Mouse (Mus musculus) midbrain, embryonic 12.5 days (tissue): Measurements from ENCODE around the gene Esyt2. TPM values are rescaled to one million over a fixed set of nuclear protein-coding genes. Genes with fewer than 3 reads are reported as not detected.
A peak's percentile ranks its signal among the peaks of the same experiment; 100 is the strongest.
"Not testable (repeated sequence)": the region's sequence is repeated elsewhere in the genome, so short reads cannot be mapped to it uniquely, and the experiment has no call there.

Experiments used
- ATAC-seq: fragments of 200-750 bp; cut with Nextera tagmentation; 2 replicates; pipeline ENCODE4 v1.8.0; 2017; ENCODE audit warnings: low read depth, moderate TSS enrichment, moderate library complexity; ENCODE audit not compliant: low FRiP score
- H3K27ac ChIP-seq: fragments of 300-500 bp; sonication (generic); replicated peaks from 2 replicates; pipeline ENCODE4 v1.5.1; 2016; ENCODE audit warnings: mild to moderate bottlenecking
- H3K27me3 ChIP-seq: fragments of 300-500 bp; sonication (generic); 2 replicates; pipeline ENCODE4 v1.6.1; 2016; ENCODE audit warnings: mild to moderate bottlenecking
- H3K36me3 ChIP-seq: fragments of 300-500 bp; sonication (generic); 2 replicates; pipeline ENCODE4 v1.6.1; 2016
- H3K4me1 ChIP-seq: fragments of 300-500 bp; sonication (generic); 2 replicates; pipeline ENCODE4 v1.6.1; 2016
- H3K4me2 ChIP-seq: fragments of 300-500 bp; sonication (generic); replicated peaks from 2 replicates; pipeline ENCODE4 v1.6.1; 2016; ENCODE audit warnings: mild to moderate bottlenecking, moderate library complexity
- H3K4me3 ChIP-seq: fragments of 300-500 bp; sonication (generic); 2 replicates; pipeline ENCODE4 v1.5.1; 2016; ENCODE audit warnings: mild to moderate bottlenecking
- H3K9ac ChIP-seq: fragments of 300-500 bp; sonication (generic); replicated peaks from 2 replicates; pipeline ENCODE4 v1.6.1; 2016; ENCODE audit warnings: mild to moderate bottlenecking, moderate library complexity
- H3K9me3 ChIP-seq: fragments of 300-500 bp; sonication (generic); 2 replicates; pipeline ENCODE4 v1.6.1; 2016; ENCODE audit warnings: mild to moderate bottlenecking
- WGBS: fragments of 180-500 bp; shearing (Covaris S2); methylation state at CpG from one replicate; pipeline ENCODE4 v1.1.7; 2016; 5-methylcytosine and 5-hydroxymethylcytosine counted together
- polyA plus RNA-seq: library from polyadenylated mRNA; unstranded; fragments of >200 nt; fragmentation: Nextera tagmentation; extraction: Ambion mirVana; gene quantifications from 2 replicates; pipeline ENCODE4 v1.2.1, GENCODE M21; 2016

Esyt2 gene
- polyA plus RNA-seq, 1 experiment from 2014 or later, result 17.9 TPM

- no peak for ATAC-seq
- no peak overlapping the region for H3K9ac ChIP-seq
- H3K27me3 ChIP-seq, result 0 out of 2 replicates have a peak, but pooled peaks cover 6% of the 10 kb centered on the region
- 86% methylated on average over 2 of the region's 2 CpGs for WGBS
- no peak overlapping the region for H3K4me2 ChIP-seq
- H3K4me3 ChIP-seq, result no peak overlapping the region
- H3K27ac ChIP-seq, result no peak overlapping the region
- no peaks in the 10 kb centered on the region for H3K36me3 ChIP-seq
- peaks cover 6% of the 10 kb centered on the region; the same call in 1 of the 2 replicates for H3K4me1 ChIP-seq
- H3K9me3 ChIP-seq, result no peaks in the 10 kb centered on the region
Measured at GRCm38 (mm10) chr12:116264756-116265155, 16.2 kb upstream of the Esyt2 start.

DNA sequence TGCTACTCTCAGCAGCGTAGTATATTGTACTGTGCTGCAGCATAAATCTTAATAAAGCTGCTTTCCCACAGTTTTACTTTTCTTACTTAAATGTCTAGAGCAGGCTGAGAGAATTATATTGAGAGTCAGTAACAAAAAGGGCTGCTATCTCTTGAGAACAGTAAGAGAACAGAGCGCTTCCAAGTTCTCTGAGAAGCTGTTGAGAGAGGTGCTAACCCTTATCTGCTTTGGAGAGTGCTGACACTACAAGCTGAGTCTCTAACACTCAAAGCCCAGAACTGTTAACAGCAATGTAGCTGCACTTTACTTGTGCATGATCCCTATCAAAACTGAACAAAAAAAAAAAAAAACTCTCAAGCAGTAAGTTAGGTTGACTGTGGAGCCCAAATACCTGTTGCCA lies 15.7 kb upstream of the Esyt2 start:
- Histone ChIP-seq H3K36me3 (no peaks in the 10 kb centered on the region), H3K27ac (no peak overlapping the region), H3K9ac (no peak overlapping the region), H3K4me2 (no peak overlapping the region), H3K4me1 (peaks cover 6% of the 10 kb centered on the region; the same call in 1 of the 2 replicates), H3K4me3 (no peak overlapping the region), H3K27me3 (0 out of 2 replicates have a peak, but pooled peaks cover 6% of the 10 kb centered on the region), H3K9me3 (no peaks in the 10 kb centered on the region)
- 84% methylated on average over 2 of the region's 2 CpGs for WGBS
- no peak for ATAC-seq

GRCm38 (mm10) chr12:116269450-116269849 lies 11.5 kb upstream of the Esyt2 start:
- H3K9ac ChIP-seq, result no peak overlapping the region
- 0 out of 2 replicates have a peak, but pooled peaks cover 6% of the 10 kb centered on the region for H3K27me3 ChIP-seq
- no peak for ATAC-seq
- H3K4me3 ChIP-seq, result no peak overlapping the region
- WGBS, result 79% methylated on average over 5 of the region's 5 CpGs
- no peak overlapping the region for H3K4me2 ChIP-seq
- no peak overlapping the region for H3K27ac ChIP-seq
- no peaks in the 10 kb centered on the region for H3K4me1 ChIP-seq
- no peaks in the 10 kb centered on the region for H3K9me3 ChIP-seq
- H3K36me3 ChIP-seq, result no peaks in the 10 kb centered on the region

DNA sequence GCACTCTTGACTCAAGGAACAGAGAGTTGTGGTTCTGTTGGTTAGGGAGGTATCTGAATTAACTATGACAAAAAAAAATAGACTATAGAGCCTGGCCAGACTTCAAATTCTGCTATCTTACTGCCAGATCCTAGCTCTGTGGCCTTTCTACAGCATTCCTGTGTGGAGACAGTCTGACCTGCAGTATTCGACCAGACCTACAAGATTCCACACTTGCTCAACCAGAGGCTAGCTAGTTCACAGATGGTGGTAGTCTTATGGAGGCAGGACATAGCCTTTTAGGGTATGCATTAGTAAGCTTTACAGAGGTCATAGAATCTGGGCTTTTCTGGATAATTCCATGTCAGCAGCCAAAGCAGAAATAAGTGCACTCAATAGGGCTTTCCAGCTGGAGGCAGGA lies 10.5 kb upstream of the Esyt2 start:
- no peak overlapping the region for H3K4me2 ChIP-seq
- H3K9me3 ChIP-seq, result no peaks in the 10 kb centered on the region
- no peaks in the 10 kb centered on the region for H3K4me1 ChIP-seq
- H3K9ac ChIP-seq, result no peak overlapping the region
- H3K27me3 ChIP-seq, result no peaks in the 10 kb centered on the region
- H3K4me3 ChIP-seq, result no peak overlapping the region
- no peak overlapping the region for H3K27ac ChIP-seq
- WGBS, result 81% methylated on average over 1 of the region's 1 CpGs
- H3K36me3 ChIP-seq, result no peaks in the 10 kb centered on the region
- ATAC-seq, result no peak

GRCm38 (mm10) chr12:116271071-116271470 lies 9.9 kb upstream of the Esyt2 start:
- H3K9ac ChIP-seq, result no peak overlapping the region
- no peak for ATAC-seq
- no peak overlapping the region for H3K27ac ChIP-seq
- H3K27me3 ChIP-seq, result no peaks in the 10 kb centered on the region
- WGBS, result 93% methylated on average over 2 of the region's 2 CpGs
- no peaks in the 10 kb centered on the region for H3K4me1 ChIP-seq
- no peaks in the 10 kb centered on the region for H3K9me3 ChIP-seq
- no peak overlapping the region for H3K4me3 ChIP-seq
- no peaks in the 10 kb centered on the region for H3K36me3 ChIP-seq
- no peak overlapping the region for H3K4me2 ChIP-seq

- Histone ChIP-seq H3K9me3 (no peaks in the 10 kb centered on the region), H3K9ac (no peak overlapping the region), H3K4me1 (no peaks in the 10 kb centered on the region), H3K36me3 (no peaks in the 10 kb centered on the region), H3K4me2 (no peak overlapping the region), H3K27ac (no peak overlapping the region), H3K4me3 (no peak overlapping the region), H3K27me3 (no peaks in the 10 kb centered on the region)
- WGBS, result 60% methylated on average over 1 of the region's 1 CpGs
- no peak for ATAC-seq
Measured at GRCm38 (mm10) chr12:116273733-116274132, 7.3 kb upstream of the Esyt2 start.

DNA sequence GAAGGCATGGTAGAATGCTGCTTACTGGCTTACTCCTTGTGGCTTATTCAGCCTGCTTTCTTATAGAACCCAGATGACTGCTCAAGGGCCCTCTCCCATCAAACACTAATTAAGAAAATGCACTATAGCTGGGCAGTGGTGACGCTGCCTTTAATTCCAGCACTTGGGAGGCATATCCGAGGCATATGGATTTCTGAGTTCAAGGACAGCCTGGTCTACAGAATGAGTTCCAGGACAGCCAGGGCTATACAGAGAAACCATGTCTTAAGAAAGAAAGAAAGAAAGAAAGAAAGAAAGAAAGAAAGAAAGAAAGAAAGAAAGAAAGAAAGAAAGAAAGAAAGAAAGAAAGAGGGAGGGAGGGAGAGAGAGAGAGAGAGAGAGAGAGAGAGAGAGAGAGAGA lies 5.9 kb upstream of the Esyt2 start, which contains the start of gene Gm11027:
Gm11027 (plus strand) TSS at position 301 of the 400 bp plus-strand sequence.
- H3K36me3 ChIP-seq, H3K27ac ChIP-seq, H3K4me2 ChIP-seq, H3K27me3 ChIP-seq, H3K4me1 ChIP-seq, H3K9ac ChIP-seq, H3K4me3 ChIP-seq, ATAC-seq, H3K9me3 ChIP-seq: not testable (repeated sequence)
- 81% methylated on average over 2 of the region's 2 CpGs for WGBS

GRCm38 (mm10) chr12:116275631-116276030 lies 5.4 kb upstream of the Esyt2 start:
- H3K9ac ChIP-seq, result no peak overlapping the region
- H3K36me3 ChIP-seq, result no peaks in the 10 kb centered on the region
- no peak overlapping the region for H3K27ac ChIP-seq
- no peaks in the 10 kb centered on the region for H3K27me3 ChIP-seq
- peaks cover 4% of the 10 kb centered on the region; the same call in 1 of the 2 replicates for H3K4me1 ChIP-seq
- no peak overlapping the region for H3K4me3 ChIP-seq
- H3K4me2 ChIP-seq, result no peak overlapping the region
- H3K9me3 ChIP-seq, result no peaks in the 10 kb centered on the region
- no peak for ATAC-seq
- WGBS, result 86% methylated on average over 4 of the region's 4 CpGs

DNA sequence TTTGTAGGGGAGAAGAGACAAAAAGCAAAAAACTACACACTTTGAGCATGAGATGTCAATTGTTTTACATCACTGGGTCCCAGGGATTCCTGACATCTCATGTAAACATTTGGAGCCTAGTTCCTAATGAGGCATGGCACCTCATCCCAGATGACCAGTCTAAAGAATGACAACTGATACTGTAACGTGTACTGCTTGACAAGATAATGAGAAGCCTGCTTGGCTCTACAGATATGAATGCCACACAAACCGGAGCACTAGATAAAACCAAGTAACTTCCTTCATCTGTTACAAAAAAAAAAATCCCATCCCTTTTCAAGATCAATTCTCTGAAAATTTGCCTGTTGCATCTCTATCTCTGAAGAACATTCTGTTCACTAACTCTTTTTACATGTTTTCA lies 4.0 kb upstream of the Esyt2 start:
- peaks cover 6% of the 10 kb centered on the region for H3K4me1 ChIP-seq
- no peak for ATAC-seq
- H3K27me3 ChIP-seq, result no peaks in the 10 kb centered on the region
- no peak overlapping the region for H3K4me3 ChIP-seq
- no peaks in the 10 kb centered on the region for H3K36me3 ChIP-seq
- 74% methylated on average over 2 of the region's 2 CpGs for WGBS
- H3K27ac ChIP-seq, result no peak overlapping the region
- no peak overlapping the region for H3K9ac ChIP-seq
- H3K9me3 ChIP-seq, result no peaks in the 10 kb centered on the region
- H3K4me2 ChIP-seq, result no peak overlapping the region

DNA sequence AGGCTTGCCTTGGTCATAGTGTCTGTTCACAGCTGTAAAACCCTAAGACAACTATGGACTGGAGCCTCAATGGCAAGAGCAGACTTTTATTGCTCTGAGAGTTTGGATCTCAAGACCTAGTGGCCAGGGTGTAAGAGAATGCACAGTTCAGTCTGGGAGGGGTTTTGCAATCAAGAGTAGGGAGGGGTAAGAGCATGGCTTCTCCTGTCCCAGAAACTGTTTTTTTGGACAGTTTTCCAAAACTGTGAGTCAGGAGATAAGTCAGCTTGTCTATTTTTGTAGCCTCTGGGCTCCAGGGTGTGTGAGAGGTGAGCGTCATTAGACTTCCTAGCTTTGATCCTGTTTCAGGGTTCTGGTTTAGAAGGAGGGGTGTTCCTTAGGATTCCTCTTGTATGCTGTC lies 2.5 kb upstream of the Esyt2 start:
- Histone ChIP-seq H3K27ac (no peak overlapping the region), H3K9me3 (no peaks in the 10 kb centered on the region), H3K4me1 (peaks cover 9% of the 10 kb centered on the region), H3K9ac (no peak overlapping the region), H3K36me3 (no peaks in the 10 kb centered on the region), H3K4me3 (no peak overlapping the region), H3K4me2 (no peak overlapping the region), H3K27me3 (no peaks in the 10 kb centered on the region)
- WGBS, result 88% methylated on average over 1 of the region's 1 CpGs
- no peak for ATAC-seq

DNA sequence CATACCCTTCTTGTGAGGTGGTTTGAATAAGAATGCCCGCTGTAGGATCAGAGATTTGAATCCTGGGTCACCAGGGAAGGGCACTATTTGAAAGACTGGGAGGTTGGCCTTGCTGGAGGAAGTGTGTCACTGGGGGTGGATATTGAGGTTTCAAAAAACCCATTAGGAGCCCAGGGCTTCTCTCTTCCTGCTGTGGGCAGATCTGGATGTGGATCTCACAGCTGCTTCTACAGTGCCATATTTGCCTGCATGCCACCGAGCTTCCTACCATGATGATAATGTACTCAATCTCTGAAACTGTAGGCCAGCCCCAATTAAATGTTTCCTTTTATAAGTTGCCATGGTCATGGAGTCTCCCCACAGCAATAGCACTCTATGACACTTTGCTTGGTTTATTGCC lies 1.8 kb upstream of the Esyt2 start:
- Histone ChIP-seq H3K4me1 (peaks cover 9% of the 10 kb centered on the region), H3K27me3 (no peaks in the 10 kb centered on the region), H3K4me3 (no peak overlapping the region), H3K36me3 (no peaks in the 10 kb centered on the region), H3K9ac (no peak overlapping the region), H3K9me3 (no peaks in the 10 kb centered on the region), H3K4me2 (no peak overlapping the region), H3K27ac (no peak overlapping the region)
- WGBS, result 100% methylated on average over 2 of the region's 2 CpGs
- ATAC-seq, result no peak

GRCm38 (mm10) chr12:116280149-116280652 lies 795 bp upstream of the Esyt2 start:
- Histone ChIP-seq H3K9me3 (no peaks in the 10 kb centered on the region), H3K4me2 (peak overlapping the region; percentile 99), H3K4me3 (peak overlapping the region; percentile 97), H3K27me3 (no peaks in the 10 kb centered on the region), H3K4me1 (peaks cover 9% of the 10 kb centered on the region), H3K27ac (peak overlapping the region; percentile 94), H3K9ac (peak overlapping the region; percentile 95), H3K36me3 (no peaks in the 10 kb centered on the region)
- ATAC-seq, result no peak
- 3% methylated on average over 7 of the region's 7 CpGs for WGBS
